ENCODE assay signal across 8 mouse cellular contexts in the genomic region with DNA sequence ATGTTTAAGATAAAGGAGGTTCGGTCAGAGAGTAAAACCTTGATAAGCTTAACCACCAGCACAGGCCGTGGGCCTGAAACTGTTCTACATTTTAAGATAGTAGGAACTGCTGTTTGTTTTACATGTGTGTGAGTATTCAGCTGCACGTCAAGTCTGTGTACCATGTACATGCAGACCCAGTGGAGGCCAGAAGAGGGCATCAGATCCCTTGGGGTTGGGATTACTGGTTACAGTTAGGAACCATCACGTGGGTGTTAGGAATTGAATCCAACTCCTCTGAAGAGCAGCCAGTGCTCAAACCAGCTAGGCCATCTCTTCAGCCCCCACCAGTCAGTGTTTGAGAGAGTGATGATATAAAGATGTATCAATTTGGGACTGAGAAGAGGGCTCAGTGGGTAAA. TPM values are rescaled to one million over a fixed set of nuclear protein-coding genes. Genes with fewer than 3 reads are reported as not detected.
A peak's percentile ranks its signal among the peaks of the same experiment; 100 is the strongest.
DNase-seq lines count a peak whose midpoint lies in the region; ATAC-seq and TF ChIP-seq lines count a peak whose summit lies in the region.

No protein-coding gene starts in this region.

- H3K9me3 ChIP-seq in CH12.LX (replicated peaks; ENCODE audit: low read length) = no peaks in the 10 kb centered on the region
- no peaks in the 10 kb centered on the region for H3K9me3 ChIP-seq in forebrain, postnatal 0 days (ENCODE audit: low read length)
- H3K9me3 ChIP-seq in kidney, postnatal 0 days (replicated peaks; ENCODE audit: low read length) = no peaks in the 10 kb centered on the region
- no peaks in the 10 kb centered on the region for H3K9me3 ChIP-seq in liver, embryonic 12.5 days (replicated peaks)

- TF ChIP-seq EP300 in CH12.LX (IDR thresholded peaks at IDR 0.05; ENCODE audit: low read length) = no peak

- ATAC-seq in forebrain, postnatal 0 days = peak; percentile 69; the same call in 1 of the 2 replicates
- no peak for ATAC-seq in kidney, postnatal 0 days (replicated peaks; ENCODE audit: low FRiP score, low read depth)
- ATAC-seq in liver, embryonic 12.5 days = peak; percentile 63

- peak; percentile 38 to 67; a peak in 3 of 4 replicates for TF ChIP-seq CTCF in CH12.LX (conservative IDR thresholded peaks at IDR 0.05 in 1 of 2, IDR thresholded peaks at IDR 0.05 in 1 of 2; ENCODE audit: low read depth in 2 of 2, low read length in 2 of 2)
- peak; percentile 74 for TF ChIP-seq CTCF in forebrain, postnatal 0 days (IDR thresholded peaks at IDR 0.05; ENCODE audit: low read depth)
- TF ChIP-seq CTCF in kidney, postnatal 0 days (IDR thresholded peaks at IDR 0.05; ENCODE audit: low read depth) = peak; percentile 85

- peaks cover 0 to 8% of the 10 kb centered on the region in 2 experiments; a peak in 1 of 4 replicates for H3K4me1 ChIP-seq in CH12.LX (ENCODE audit: control insufficient read depth in 1 of 2, insufficient read depth in 2 of 2)
- no peaks in the 10 kb centered on the region for H3K4me1 ChIP-seq in forebrain, postnatal 0 days (ENCODE audit: insufficient read depth)
- H3K4me1 ChIP-seq in kidney, postnatal 0 days (replicated peaks; ENCODE audit: insufficient read depth, low read length) = no peaks in the 10 kb centered on the region
- H3K4me1 ChIP-seq in liver, embryonic 12.5 days = peaks cover 17% of the 10 kb centered on the region

- H3K4me3 ChIP-seq in CH12.LX (replicated peaks in 1 of 3; ENCODE audit: low read depth in 2 of 3, low read length in 2 of 3, poor library complexity in 1 of 3) = no peak overlapping the region
- no peak overlapping the region for H3K4me3 ChIP-seq in forebrain, postnatal 0 days (ENCODE audit: low read depth, low read length)
- H3K4me3 ChIP-seq in kidney, postnatal 0 days (replicated peaks; ENCODE audit: low read depth, low read length) = no peak overlapping the region
- no peak overlapping the region for H3K4me3 ChIP-seq in liver, embryonic 12.5 days

- dilution Hi-C loops in CH12.LX (cut with MboI; ENCODE audit: extremely low pct_ligation_motif_present, extremely low pct_unique_long_range_greater_than_20kb, low sequenced_read_pairs) = no loop called here

- H3K79me2 ChIP-seq in CH12.LX (replicated peaks; ENCODE audit: control insufficient read depth, extremely low read depth, insufficient read depth, poor library complexity, severe bottlenecking) = no peaks in the 10 kb centered on the region; the same call in 1 of the 2 replicates

- in situ Hi-C loops in CH12.LX (cut with MboI; ENCODE audit: low pct_ligation_motif_present, low pct_unique_long_range_greater_than_20kb, low sequenced_read_pairs) = no loop called here

- peaks cover 33 to 80% of the 10 kb centered on the region in 2 experiments for H3K36me3 ChIP-seq in CH12.LX (replicated peaks in 1 of 2; ENCODE audit: control insufficient read depth in 1 of 2, insufficient read depth in 1 of 2, low read length in 1 of 2)
- peaks cover 57% of the 10 kb centered on the region for H3K36me3 ChIP-seq in forebrain, postnatal 0 days (ENCODE audit: insufficient read depth)
- peaks cover 30% of the 10 kb centered on the region for H3K36me3 ChIP-seq in kidney, postnatal 0 days (ENCODE audit: insufficient read depth, low read length)
- peaks cover 76% of the 10 kb centered on the region for H3K36me3 ChIP-seq in liver, embryonic 12.5 days

- peak; percentile 73 for DNase-seq in 3T3-L1 (ENCODE audit: low read depth, low spot score)
- peak; percentile 50 for DNase-seq in CH12.LX (ENCODE audit: extremely low read depth)
- DNase-seq in c-Kit-positive CD71-negative TER-119-negative erythroid progenitor cells, embryonic 14.5 days (ENCODE audit: low read depth) = peak; percentile 24
- peak; percentile 47 for DNase-seq in forebrain, postnatal 0 days
- peak; percentile 66 for DNase-seq in kidney, postnatal 0 days (ENCODE audit: low spot score)
- peak; percentile 59 for DNase-seq in right cerebral cortex, adult 18-20 months
- peak; percentile 79 for DNase-seq in thymus, postnatal 4 days

- H3K27ac ChIP-seq in CH12.LX (ENCODE audit: insufficient read depth, low read depth) = no peak overlapping the region
- no peak overlapping the region for H3K27ac ChIP-seq in forebrain, postnatal 0 days (ENCODE audit: low read depth, low read length)
- H3K27ac ChIP-seq in kidney, postnatal 0 days = no peak overlapping the region
- H3K27ac ChIP-seq in liver, embryonic 12.5 days = no peak overlapping the region

- TF ChIP-seq POLR2A in CH12.LX (IDR thresholded peaks at IDR 0.05; ENCODE audit: low read depth, low read length) = no peak

- no peak overlapping the region for H3K4me2 ChIP-seq in CH12.LX (ENCODE audit: insufficient read depth, low read depth, poor library complexity, severe bottlenecking)
- no peak overlapping the region for H3K4me2 ChIP-seq in forebrain, postnatal 0 days (ENCODE audit: low read depth)
- H3K4me2 ChIP-seq in kidney, postnatal 0 days (ENCODE audit: low read length) = no peak overlapping the region
- H3K4me2 ChIP-seq in liver, embryonic 12.5 days = no peak overlapping the region

- no peak overlapping the region for H3K9ac ChIP-seq in CH12.LX (ENCODE audit: insufficient read depth, low read depth)
- no peak overlapping the region for H3K9ac ChIP-seq in forebrain, postnatal 0 days
- H3K9ac ChIP-seq in kidney, postnatal 0 days (ENCODE audit: low read depth, low read length) = no peak overlapping the region
- no peak overlapping the region for H3K9ac ChIP-seq in liver, embryonic 12.5 days

- no peaks in the 10 kb centered on the region for H3K27me3 ChIP-seq in CH12.LX (replicated peaks)
- no peaks in the 10 kb centered on the region for H3K27me3 ChIP-seq in forebrain, postnatal 0 days (ENCODE audit: insufficient read depth, low read length)
- no peaks in the 10 kb centered on the region for H3K27me3 ChIP-seq in kidney, postnatal 0 days (ENCODE audit: insufficient read depth, low read length)
- no peaks in the 10 kb centered on the region for H3K27me3 ChIP-seq in liver, embryonic 12.5 days (replicated peaks)

- peak; percentile 67 for TF ChIP-seq RAD21 in CH12.LX (IDR thresholded peaks at IDR 0.05; ENCODE audit: low read depth, low read length)

- WGBS in forebrain, postnatal 0 days = 61% methylated on average over 4 of the region's 4 CpGs
- 58% methylated on average over 4 of the region's 4 CpGs for WGBS in kidney, postnatal 0 days
- WGBS in liver, embryonic 12.5 days (ENCODE audit: insufficient replicate concordance) = 36% methylated on average over 4 of the region's 4 CpGs

TF ChIP-seq in CH12.LX, 34 proteins besides CTCF, POLR2A, EP300 and RAD21:
- TF ChIP-seq MAFK (IDR thresholded peaks at IDR 0.05; ENCODE audit: insufficient replicate concordance, low read length) (no peak), USF1 (IDR thresholded peaks at IDR 0.05; ENCODE audit: low read depth, low read length) (peak; percentile 26; the same call in 1 of the 2 replicates), SMC3 (IDR thresholded peaks at IDR 0.05; ENCODE audit: low read depth, low read length) (peak; percentile 61), USF2 (conservative IDR thresholded peaks at IDR 0.05; ENCODE audit: low read depth, low read length) (no peak), UBTF (IDR thresholded peaks at IDR 0.05; ENCODE audit: low read depth, low read length) (no peak), GABPA (IDR thresholded peaks at IDR 0.05; ENCODE audit: insufficient replicate concordance, low read depth, low read length) (no peak), IRF4 (IDR thresholded peaks at IDR 0.05; ENCODE audit: low read depth, low read length) (no peak), JUN (IDR thresholded peaks at IDR 0.05; ENCODE audit: insufficient read depth, low read depth, low read length) (no peak), POLR2AphosphoS2 (IDR thresholded peaks at IDR 0.05; ENCODE audit: low read depth, low read length) (no peak)
TF ChIP-seq in CH12.LX: peak in this region for 2.

RNA-seq across cellular contexts. Expression of a gene that starts 24.3 kb away (rescaled TPM):
- total RNA-seq in CH12.LX (2012; rRNA removed) (13.3 and 13.7 TPM in 2 replicates), CH12.LX (2014; rRNA removed) (26.2 and 28.1 TPM in 2 replicates)
- 31.7 and 34.4 TPM in 2 replicates for polyA plus RNA-seq in CH12.LX (2012; ENCODE audit: insufficient read length, low read depth)
- total RNA-seq in forebrain, postnatal 0 days (2014; rRNA removed) = 19.9 and 21.7 TPM in 2 replicates
- polyA plus RNA-seq in forebrain, postnatal 0 days (2015; fragmentation: Nextera tagmentation; extraction: Ambion mirVana) = 2.4 and 2.5 TPM in 2 replicates
- polyA plus RNA-seq in kidney, postnatal 0 days (2015; fragmentation: Nextera tagmentation; extraction: Ambion mirVana) = 8.5 and 9.8 TPM in 2 replicates
- 7.7 and 8.2 TPM in 2 replicates for polyA plus RNA-seq in liver, embryonic 12.5 days (2016; fragmentation: Nextera tagmentation; extraction: Ambion mirVana)

Comparison
In these comparisons a context has a peak if more than half of its experiments do, and no peak if none do; other contexts are left out.
1. DNase-seq: peak in every context shown above with its lines; median percentile 79 in thymus, postnatal 4 days; 73 in 3T3-L1; 66 in kidney, postnatal 0 days; 59 in right cerebral cortex, adult 18-20 months; 50 in CH12.LX; 47 in forebrain, postnatal 0 days; 24 in c-Kit-positive CD71-negative TER-119-negative erythroid progenitor cells, embryonic 14.5 days.